Mouse (Mus musculus) adrenal gland, adult 18-20 months (tissue): ENCODE measurements around the gene BC005537. TPM values are rescaled to one million over a fixed set of nuclear protein-coding genes. Genes with fewer than 3 reads are reported as not detected.
"Not testable (repeated sequence)": the region's sequence is repeated elsewhere in the genome, so short reads cannot be mapped to it uniquely, and the experiment has no call there.

Source experiments
- DNase-seq, 2 experiments: peaks; one replicate each; pipeline ENCODE4 v3.0.0; 2021 to 2022; ENCODE audit warnings: low spot score in 2 of 2
- total RNA-seq, 2 experiments: library from RNA; stranded (reverse); gene quantifications; 1 replicate in 1 of 2; 2 replicates in 1 of 2; pipeline ENCODE4 v1.2.3; 2021

The BC005537 gene
- total RNA-seq, 2 experiments from 2014 or later, result 173 to 246 TPM

DNA sequence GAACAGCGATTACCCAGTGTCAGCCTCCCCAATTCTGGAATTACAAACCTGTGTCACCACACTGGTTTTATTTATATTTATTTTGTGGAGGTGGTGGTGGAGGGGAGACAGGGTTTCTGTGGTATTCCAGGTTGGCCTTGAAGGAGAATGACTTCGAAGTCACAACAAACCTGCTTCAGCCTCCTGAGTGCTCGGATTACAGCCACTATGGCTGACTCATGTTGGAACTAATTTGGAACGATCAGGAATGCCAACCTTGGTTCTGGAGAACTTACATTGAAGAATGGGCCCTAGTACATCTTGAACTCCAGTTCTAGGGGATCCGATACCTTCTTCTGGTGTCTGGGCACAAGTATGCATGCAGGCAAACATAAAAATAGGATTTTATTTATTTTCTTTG is 2.1 kb upstream of the BC005537 start:
- DNase-seq, result no peak

DNA sequence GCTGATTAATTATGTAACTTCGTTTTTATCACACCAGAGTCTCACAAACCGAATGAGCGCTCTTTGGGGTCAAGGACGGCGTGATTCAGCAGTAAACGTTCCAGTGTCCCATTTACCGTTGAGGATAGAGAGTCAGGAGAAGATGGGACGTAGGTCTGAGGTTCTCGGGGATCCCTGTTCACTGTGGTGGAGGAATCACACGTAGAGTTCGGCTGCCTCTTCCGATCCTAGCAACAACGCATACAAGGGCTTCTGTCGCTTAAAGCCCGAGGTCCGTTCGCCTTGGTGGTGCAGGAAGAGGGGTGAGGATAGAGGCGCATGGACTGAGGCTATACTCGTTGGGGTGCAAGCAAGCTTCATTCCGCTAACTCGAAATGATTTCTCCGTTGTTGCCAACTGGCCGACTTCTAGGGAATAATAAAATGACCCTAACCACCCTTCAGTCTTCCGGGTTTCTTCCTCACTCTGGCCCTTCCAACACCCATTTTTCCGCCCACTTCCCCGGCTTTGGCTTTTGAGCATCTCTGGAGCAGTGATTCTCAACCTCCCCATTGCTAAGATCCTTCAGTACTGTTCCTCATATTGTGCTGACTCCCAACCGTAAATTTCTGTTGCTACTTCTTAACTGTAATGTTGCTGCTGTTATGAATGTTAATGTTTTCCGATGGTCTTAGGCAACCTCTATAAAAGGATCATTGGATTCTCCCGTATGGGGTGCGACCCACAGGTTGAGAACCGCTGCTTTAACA is 1.4 kb upstream of the BC005537 start:
- DNase-seq, result peak; percentile 54 to 66

DNA sequence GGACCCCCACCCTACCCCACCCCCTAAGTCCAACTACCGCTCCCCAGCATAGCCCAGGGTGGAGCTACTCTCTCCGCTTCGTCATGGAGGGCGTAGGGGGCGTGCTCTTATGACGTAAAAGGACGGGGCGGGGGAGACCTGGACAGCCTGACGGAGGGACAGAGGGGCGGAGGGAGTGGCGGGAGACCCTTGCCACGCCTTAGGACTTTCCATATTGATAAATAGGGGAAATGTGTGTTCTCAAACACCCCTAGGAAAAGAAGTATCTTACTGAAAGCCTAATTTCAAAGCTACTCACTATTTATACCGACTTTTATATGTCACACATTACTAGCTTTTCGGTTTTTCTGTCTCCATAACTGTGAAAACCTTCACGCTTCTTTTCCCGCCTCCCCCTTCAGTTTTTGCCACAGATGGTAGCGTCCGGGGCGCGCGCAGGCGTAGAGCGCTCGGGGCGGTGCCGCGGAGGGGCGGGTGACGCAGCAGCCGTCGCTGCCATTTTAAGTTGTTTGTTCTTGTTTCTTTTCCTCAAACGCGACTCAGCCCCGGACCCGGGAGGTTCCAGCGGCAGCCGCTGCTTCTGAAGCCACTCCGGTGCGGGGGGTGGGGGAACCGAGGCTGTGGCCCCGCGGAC is 666 bp upstream of the BC005537 start:
- peak; percentile 97 to 98 for DNase-seq

DNA sequence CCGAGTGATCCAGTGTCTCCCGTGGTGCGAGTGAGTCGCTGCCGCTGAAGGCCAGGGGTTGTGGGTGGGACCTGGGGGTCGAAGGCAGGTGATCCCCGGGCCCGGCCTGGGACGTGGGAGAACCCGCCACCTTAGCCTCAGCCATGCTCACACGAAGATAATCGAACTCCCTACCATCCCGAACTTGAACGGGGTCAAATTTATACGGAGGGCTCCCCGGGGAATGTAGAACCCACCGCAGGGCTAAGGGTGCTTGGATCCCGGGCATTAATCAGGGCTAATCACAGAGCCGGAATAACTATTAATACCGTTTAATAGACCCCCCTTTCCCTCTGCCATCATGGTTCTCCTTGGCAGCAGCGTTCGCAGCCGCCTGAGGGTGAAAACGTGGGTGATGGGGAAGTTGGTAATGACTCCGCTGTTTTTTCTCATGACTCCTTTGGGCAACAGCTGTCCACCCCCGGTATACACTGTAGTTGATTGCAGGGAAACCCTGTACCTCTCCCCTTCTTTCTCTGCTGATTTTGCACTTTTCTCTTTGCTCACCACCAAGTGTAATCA is 754 bp downstream of the BC005537 start:
- peak in 1 of 2 experiments; percentile 34 for DNase-seq

DNA sequence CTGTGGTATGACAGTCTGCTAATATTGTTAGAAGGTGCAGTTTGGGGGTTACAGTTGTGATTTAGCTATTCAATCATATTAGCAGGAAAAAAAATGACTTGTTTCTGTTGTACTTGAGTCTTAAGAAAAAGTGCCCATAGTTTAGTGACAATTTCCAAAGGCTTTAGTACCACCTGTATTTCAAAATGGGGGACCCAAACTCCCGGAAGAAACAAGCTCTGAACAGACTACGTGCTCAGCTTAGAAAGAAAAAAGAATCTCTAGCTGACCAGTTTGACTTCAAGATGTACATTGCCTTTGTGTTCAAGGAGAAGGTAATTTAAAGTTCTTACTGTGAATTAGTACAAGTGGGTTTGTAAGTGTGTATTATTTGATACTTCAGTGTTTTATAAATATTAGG is 1.7 kb downstream of the BC005537 start:
- no peak for DNase-seq

DNA sequence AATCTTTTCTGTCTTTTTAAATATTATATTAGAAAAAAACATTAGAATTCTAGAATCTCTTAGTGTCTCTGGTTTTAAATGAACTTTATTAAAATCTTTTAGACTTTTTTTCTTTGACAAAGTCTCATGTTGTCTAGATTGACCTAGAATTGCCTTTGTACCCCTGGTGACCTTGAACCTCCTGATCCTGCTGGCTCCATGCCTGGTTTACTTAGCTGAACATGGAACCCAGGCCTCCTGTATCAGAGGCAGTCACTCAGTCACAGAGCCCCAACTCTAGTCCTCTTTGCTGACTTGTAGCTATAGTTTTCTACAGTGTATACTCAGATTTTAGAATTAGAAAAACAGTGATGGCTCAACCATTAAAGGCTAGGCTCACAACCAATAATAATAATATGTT is 4.6 kb downstream of the BC005537 start:
- DNase-seq, result no peak

DNA sequence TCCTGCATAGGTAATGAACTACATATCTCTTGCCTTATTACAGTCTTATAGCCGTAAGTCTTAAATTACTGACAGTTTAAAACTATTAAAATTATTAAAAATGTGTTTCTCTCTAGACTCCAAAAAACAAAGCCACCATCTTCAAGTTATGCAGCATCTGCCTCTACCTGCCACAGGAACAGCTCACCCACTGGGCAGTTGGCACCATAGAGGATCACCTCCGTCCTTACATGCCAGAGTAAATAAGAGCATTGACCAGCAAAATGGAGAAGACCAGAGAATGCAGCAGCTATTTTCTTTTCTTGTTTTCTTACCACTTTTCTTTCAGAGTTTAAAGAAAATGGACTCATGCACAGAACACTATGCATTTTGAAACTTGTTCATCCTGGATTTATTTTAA is 11.1 kb downstream of the BC005537 start:
- DNase-seq, result no peak

DNA sequence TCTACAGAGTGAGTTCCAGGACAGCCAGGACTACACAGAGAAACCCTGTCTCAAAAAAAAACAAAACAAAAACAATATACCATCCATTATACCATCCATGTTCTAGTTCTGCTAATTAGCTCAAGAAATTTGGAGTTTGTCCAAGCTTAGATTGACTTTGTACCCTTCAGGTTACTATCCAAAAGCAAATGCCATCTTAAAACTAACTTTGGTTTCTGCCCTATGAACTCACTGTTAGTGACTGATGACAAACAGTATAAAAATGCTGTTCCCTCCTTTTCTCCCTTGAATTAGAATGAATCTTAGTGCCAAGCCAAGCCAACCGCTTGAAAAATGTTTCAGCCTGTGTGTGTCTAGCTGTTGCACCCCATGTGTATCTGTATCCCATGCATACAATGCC is 13.2 kb downstream of the BC005537 start:
- DNase-seq, result no peak

DNA sequence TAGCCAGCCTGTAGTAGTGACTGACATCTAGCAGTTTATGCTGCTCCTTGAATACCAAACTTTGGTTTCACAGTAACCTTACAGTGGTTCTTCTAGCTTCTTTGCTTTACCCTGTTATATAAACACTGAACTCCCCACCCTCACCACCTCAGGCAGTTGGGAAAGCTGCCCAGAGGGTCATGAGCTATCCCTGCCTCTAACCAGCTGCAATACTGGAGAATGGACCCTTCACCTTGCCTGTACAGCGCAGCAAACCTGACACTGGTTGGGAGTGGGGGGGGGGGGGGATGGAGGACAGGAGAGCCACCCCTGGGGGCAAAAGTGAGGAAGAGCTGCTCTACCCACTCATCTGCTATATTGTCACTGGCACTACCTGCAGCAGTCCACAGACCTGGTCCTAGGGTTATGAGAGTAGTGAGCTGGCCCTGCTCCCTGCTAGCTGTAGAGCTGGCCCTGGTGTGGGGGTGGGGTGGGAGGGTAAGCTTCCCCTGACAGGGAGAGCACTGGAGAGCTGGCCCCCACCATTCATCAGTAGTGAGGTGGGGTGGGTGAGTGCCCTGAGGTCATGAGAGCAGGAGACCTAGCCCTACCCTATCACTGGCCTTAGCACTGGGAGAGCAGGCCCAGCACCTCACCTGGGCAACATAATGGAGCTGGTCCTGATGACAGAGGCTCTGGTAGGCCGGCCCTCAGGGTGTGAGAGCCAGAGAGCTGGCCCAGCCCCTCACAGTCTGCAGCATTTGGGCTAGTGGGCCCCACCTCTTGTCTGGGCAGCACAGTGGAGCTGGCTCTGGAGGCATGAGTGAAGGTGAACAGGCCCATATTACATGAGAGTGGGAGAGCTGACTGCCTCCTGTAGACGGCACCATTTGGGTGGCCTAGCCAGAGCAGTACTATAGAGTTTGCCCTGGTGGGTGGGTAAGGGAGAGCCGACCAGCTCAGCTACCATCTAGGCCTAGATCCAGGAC is 15.0 kb downstream of the BC005537 start:
- DNase-seq, result no peak

DNA sequence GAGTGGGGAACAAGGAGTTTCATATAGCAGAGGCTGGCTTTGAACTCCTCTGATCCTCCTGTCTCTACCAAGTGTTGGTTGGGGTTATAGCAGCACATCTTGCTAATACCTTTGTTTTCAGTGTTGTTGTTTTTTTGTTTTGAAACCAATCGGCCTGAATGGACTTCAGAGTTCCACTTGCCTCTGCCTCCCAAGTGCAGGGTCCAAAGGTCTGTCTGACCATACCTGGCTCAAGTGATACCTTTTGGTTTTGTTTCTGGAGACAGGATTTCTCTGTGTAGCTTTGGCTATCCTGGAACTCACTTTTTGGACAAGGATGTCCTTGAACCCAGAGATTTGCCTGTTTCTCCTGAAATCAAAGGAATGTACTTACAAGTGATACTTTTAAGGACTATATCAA is 18.5 kb downstream of the BC005537 start:
- DNase-seq, result no peak

DNA sequence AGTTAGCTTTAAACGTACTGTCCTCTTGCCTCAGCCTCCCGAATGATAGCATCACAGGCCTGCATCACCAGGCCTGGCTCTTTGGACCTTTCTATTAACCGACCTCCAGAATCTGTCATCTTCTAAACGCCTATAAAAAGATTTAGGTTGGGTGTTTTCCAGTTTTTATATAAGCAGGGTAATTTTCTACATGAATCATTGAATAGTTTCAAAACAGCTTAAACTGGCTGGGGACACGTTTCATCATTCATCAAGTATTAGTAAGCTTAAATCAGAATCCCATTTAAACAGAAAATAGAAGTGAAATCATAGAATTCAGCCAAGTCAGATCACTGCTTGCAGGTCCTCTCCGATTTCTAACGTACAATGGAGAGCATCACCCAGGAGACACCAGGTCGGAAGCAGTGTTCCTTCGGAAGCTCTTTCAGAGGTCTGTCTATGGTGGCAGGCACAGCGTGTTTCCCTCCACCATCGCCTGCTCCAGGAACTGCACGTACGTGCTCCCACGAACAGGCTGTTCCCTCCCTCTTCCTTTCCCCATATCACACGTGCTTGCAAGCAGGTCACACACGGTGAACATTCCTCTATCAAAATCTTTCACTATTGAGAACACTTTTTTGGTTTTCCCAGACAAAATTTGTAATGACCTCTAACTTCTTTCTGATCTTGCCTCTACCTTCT is 21.3 kb downstream of the BC005537 start:
- no peak for DNase-seq

DNA sequence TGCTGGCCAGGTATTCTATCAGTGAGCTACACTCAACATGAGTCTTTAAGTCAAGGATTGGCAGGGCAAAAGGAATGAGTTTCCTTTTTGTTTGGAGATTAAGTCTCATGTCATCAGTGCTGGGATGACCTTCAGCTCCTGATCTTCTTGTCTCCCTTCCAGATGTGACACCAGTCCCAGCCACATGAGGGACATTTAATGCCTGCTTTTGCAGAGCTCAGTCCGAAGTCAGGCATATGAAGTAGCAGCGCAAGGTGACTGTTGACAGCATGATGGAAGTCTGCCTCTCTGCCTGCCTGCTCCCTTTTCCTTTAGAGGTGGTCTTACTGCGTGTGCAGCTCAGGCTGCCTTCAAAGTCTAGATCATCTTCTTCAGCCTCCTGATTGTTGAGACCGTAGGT is 23.2 kb downstream of the BC005537 start:
- no peak for DNase-seq

DNA sequence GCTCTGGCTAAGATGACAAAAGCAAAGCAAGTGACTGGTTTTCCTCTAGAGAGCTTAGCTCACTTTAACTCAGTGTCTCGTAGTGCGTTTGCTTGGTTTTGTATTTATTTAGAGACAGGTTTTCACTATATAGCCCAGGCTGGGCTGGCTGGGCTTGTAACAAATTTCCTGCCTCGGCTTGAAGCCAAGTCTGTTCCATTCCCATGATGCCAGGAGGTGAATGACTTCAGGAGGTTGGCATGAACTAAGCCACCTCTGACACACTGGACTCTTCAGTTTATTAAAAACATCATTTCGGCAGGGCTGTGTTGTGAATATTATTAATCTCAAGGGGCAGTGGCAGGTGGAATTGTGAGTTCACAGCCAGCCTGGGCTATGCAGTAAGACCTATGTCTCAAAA is 24.1 kb downstream of the BC005537 start:
- no peak for DNase-seq

DNA sequence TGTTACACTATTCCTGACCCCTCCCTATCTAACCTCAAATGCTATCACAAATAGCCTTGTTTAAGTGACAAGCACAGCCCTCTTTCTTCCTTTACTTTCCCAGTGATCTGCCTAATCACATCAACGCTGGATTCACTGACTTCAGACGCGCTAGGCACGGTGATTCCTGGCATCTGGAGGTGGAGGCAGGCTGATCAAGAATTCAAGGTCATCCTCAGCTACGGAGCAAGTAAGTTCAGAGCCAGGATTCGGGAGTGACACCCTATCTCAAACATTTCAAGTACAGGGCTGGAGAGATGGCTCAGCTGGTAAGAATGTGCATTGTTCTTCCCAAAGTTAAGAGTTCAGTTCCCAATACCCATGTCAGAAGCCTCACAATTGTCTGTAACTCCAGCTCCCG is 24.7 kb downstream of the BC005537 start:
- DNase-seq, result no peak

DNA sequence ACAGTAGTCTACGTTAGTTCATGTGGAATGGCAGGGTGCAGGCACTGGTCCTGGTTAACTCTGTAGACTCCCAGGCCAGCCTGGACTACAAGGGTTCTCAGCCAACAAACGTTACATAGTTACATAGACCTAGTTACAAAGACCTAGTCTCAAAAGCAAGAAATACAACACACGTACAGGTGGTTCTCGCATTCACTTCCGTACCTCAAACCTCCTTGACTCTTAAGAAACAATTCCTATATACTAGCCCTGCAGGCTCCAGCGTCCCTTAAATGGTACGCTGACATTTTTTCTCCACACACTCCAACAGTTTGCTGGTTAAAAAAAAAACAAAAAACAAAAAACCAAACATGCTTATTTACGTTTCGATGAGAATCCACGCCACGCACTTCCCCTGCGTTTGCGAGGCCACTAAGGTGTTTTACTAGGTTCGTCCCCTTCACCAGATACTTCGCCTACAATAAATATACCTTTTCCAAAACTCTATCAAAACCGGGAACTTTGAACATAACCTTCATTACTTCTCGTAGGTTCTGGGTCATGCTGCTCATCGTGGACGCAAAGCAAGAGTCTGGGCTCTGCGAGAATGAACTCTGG is 29.4 kb downstream of the BC005537 start:
- no peak for DNase-seq

DNA sequence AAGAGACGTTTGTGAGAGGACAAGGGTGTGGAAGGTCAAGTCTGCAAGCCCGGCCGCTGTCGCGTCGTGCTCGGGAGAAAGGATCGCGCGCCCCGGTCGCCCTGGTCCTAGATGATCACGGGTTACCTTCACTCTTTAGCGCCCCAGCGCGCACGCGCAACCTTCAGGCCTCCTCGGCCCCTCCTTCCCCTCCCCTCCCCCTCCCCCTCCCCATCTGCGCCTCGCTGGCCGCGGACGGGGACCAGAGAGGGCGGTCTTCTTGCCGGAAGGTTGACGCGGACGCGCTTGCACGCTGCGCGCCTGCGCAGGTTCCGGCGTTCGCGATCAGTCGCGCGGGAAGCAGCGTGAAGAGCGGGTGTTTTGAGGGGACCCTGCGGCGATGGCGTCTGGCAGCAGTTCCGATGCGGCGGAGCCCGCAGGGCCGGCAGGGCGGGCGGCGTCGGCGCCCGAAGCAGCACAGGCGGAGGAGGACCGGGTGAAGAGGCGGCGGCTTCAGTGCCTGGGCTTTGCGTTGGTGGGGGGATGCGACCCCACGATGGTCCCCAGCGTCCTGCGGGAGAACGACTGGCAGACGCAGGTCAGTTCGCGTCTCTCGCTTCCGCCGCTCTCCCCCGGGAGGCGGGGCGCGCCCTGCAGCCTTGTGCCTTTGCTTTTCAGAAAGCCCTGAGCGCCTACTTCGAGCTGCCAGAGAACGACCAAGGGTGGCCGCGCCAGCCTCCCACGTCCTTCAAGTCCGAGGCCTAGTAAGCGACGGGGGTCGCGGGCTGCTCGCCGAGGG is 30.1 kb downstream of the BC005537 start, which contains the start of the genes Acot13 and Tdp2:
Gene Acot13, minus strand, starts transcription at position 188 of the 778 bp plus-strand sequence.
Gene Tdp2, plus strand, starts transcription at position 327 of the 778 bp plus-strand sequence.
- peak; percentile 88 to 92 for DNase-seq

DNA sequence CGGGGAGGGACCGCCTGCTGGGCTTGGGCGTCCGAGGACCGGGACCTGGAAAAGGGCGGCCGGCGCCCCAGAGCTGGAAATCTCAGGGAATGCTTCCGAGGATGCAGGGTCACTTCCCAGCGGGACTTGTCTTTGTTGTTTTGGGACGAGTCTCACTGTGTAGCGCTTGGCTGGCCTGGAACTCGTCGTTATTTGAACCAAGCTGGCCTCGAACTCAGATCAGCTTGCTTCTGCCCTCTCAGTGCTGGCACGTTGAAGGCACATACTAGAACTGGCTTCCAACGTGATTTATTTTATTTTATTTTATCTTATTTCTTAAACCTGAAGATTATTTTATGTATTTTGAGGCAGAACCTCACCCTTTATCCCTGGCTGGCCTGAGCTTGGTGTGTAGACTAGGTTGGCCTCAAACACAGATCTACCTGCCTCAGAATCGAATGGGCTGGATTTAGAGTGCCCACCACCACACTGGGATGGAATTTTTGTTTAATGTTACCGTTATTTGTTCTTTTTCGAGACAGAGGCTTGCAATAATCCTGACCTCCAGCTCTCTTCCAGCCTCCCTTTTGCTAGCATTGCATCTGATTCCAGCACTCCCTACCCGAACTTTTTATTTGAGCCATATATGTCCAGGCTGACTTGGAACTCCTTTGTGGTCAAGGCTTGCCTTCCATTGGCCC is 30.8 kb downstream of the BC005537 start:
- no peak for DNase-seq

DNA sequence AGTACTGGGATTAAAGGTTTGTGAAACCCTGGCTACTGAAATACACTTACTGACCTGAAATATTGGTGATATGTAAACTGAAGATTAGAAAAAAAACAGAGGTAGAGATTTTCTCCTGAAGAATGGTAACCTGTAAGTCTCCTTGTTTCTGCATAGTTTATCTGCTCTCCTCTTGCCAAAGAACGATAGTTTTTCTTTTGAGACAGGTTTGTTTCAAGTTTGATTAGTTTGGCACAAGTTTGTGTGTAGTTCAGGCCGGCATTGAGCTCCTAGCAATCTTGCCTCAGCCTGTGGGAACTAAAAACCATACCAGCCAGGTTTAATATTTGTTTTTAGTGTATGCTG is 31.3 kb downstream of the BC005537 start:
- DNase-seq, result no peak

DNA sequence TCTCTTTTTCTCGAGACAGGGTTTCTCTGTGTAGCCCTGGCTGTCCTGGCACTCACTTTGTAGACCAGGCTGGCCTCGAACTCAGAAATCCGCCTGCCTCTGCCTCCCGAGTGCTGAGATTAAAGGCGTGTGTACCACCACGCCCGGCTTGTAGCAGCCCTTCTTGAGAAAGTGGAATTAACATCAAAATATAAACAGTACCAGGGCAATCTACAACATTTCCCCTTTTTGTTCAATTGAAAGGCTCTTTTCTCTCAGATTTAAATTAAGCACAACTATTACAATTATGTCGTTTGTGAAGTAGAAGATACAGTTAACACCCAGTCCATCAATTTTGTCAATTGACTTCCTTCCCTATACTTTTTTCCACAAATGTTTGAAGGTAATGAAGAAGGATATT is 36.3 kb downstream of the BC005537 start:
- not testable (repeated sequence) for DNase-seq
